Mouse (Mus musculus) spleen, adult 2 months (tissue): ENCODE data around the gene Olfr1370.

Experiments
- CTCF ChIP-seq: fragments of 200-500 bp; IDR thresholded peaks from 2 replicates; pipeline ENCODE4 v1.5.1; 2011; ENCODE audit warnings: mild to moderate bottlenecking, inconsistent platforms; ENCODE audit not compliant: insufficient read depth, insufficient read length, insufficient replicate concordance; ENCODE audit errors: extremely low read depth
- POLR2A ChIP-seq: fragments of 200-500 bp; IDR thresholded peaks from 2 replicates; pipeline ENCODE4 v1.6.1; 2011; ENCODE audit warnings: low read depth, low read length, inconsistent platforms

DNA sequence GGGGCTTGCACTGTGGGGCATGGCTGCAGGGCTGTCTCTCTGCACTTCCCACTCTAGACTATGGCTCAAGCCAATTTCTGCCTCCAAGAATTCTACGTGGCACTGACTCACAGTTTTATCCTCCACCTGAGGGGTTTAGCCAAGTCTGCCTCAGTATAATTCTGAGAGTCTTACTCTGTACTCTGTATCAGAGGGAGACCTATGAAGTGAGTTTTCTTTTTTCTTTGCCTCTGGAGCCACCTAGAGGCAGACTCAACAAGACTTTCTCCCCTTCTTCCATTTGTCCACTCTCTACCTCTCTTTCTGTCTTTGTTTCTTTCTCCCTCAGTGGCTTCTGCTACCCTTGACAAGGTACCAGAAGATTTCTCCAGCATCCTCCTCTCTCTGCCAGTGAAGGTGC is 24.6 kb downstream of the Olfr1370 start:
- TF ChIP-seq CTCF (no peak), POLR2A (no peak)
